Mouse (Mus musculus) liver, embryonic 14.5 days (tissue): ENCODE measurements around the gene Dnm1. TPM values are rescaled to one million over a fixed set of nuclear protein-coding genes. Genes with fewer than 3 reads are reported as not detected.

Source experiments
- ATAC-seq: fragments of 200-750 bp; cut with Nextera tagmentation; 2 replicates; pipeline ENCODE4 v1.8.0; 2017; ENCODE audit warnings: moderate number of reproducible peaks, mild to moderate bottlenecking, moderate library complexity; ENCODE audit not compliant: insufficient read depth
- DNase-seq, 3 experiments: peaks; one replicate each; pipeline ENCODE4 v3.0.0-alpha.2; 2012 to 2013; ENCODE audit warnings: low read depth in 3 of 3, low spot score in 3 of 3
- H3K27ac ChIP-seq: fragments of 300-500 bp; sonication (generic); 2 replicates; pipeline ENCODE4 v1.5.1; 2014; ENCODE audit warnings: moderate library complexity, mild to moderate bottlenecking, control low read depth, inconsistent platforms
- H3K27me3 ChIP-seq: fragments of 300-500 bp; sonication (generic); 2 replicates; pipeline ENCODE4 v1.6.1; 2014; ENCODE audit warnings: mild to moderate bottlenecking, low read length, moderate library complexity; ENCODE audit not compliant: control insufficient read depth, insufficient read depth
- H3K36me3 ChIP-seq: fragments of 300-500 bp; sonication (generic); replicated peaks from 2 replicates; pipeline ENCODE4 v1.6.1; 2014; ENCODE audit warnings: low read depth; ENCODE audit not compliant: control insufficient read depth, insufficient read depth
- H3K4me1 ChIP-seq, 2 experiments: fragments of 200-500 bp in 1 of 2; fragments of 300-500 bp in 1 of 2; sonication (generic) in 1 of 2; replicated peaks; 2 replicates each; pipeline ENCODE4 v1.6.1; 2012 to 2014; ENCODE audit warnings: antibody characterized with exemption in 1 of 2, inconsistent platforms in 1 of 2, low read length in 1 of 2; ENCODE audit not compliant: control insufficient read depth in 2 of 2, insufficient read depth in 2 of 2
- H3K4me2 ChIP-seq: fragments of 300-500 bp; sonication (generic); 2 replicates; pipeline ENCODE4 v1.6.1; 2014; ENCODE audit warnings: low read depth, mild to moderate bottlenecking, control low read depth, moderate library complexity
- H3K4me3 ChIP-seq, 2 experiments: fragments of 200-500 bp in 1 of 2; fragments of 300-500 bp in 1 of 2; sonication (generic) in 1 of 2; 2 replicates each; pipeline ENCODE4 v1.5.1; 2012 to 2014; ENCODE audit warnings: low read depth in 2 of 2, low read length in 2 of 2, mild to moderate bottlenecking in 2 of 2, control low read depth in 1 of 2, inconsistent platforms in 1 of 2, moderate library complexity in 1 of 2; ENCODE audit not compliant: insufficient read depth in 1 of 2
- H3K9ac ChIP-seq: fragments of 300-500 bp; sonication (generic); replicated peaks from 2 replicates; pipeline ENCODE4 v1.6.1; 2014; ENCODE audit warnings: mild to moderate bottlenecking, control low read depth, moderate library complexity
- H3K9me3 ChIP-seq: fragments of 300-500 bp; sonication (generic); 2 replicates; pipeline ENCODE4 v1.6.1; 2016; ENCODE audit warnings: low read length, mixed read lengths; ENCODE audit not compliant: control insufficient read depth
- CTCF ChIP-seq: IDR thresholded peaks from 2 replicates; pipeline ENCODE4 v1.5.1; 2016; ENCODE audit warnings: antibody characterized with exemption, low read depth, control low read depth
- EP300 ChIP-seq: IDR thresholded peaks from 2 replicates; pipeline ENCODE4 v1.6.1; 2016; ENCODE audit warnings: antibody characterized with exemption, low read depth
- WGBS: fragments of 180-500 bp; shearing (Covaris S2); extraction: QIAGEN DNeasy Blood & Tissue Kit; methylation state at CpG from one replicate; pipeline ENCODE4 v1.1.7; 2014; ENCODE audit not compliant: insufficient replicate concordance; 5-methylcytosine and 5-hydroxymethylcytosine counted together
- polyA plus RNA-seq, 2 experiments: library from polyadenylated mRNA; depleted of rRNA in 1 of 2; stranded (reverse) in 1 of 2; unstranded in 1 of 2; fragments of >200 nt; fragmentation: Nextera tagmentation in 1 of 2; extraction: Ambion mirVana in 1 of 2; gene quantifications; 2 replicates each; pipeline versions ENCODE4 v1.2.1 to v1.2.3; 2012 to 2014

The Dnm1 gene
- polyA plus RNA-seq, 2 experiments, result 0.43 to 2.9 TPM

DNA sequence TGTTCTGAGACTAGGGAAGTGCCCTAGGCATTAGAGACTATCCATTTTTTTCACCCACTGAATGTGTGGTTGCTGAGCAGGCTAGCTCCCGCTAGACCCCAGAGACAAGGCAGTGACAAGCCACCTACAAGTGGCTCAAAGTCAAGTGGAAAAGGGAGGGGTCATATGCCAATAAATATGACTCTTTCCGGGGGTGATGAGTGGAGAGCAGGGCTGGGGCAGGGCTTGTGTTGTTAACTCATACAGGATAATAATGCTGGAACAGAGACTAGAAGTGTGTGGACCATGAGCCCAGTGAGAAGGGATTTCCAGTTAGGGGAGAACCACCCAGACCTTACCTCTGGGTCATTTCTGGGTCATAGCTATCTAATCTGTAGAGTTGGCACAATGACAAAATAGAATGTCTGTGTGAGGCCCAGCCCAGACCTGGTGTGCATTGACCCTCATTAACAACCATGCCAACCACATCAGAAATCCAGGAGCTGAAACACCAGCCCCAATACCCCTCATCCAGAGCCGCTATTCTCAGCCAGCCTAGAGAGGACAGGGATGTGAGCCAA lies 1.3 kb upstream of the Dnm1 start:
- H3K27ac ChIP-seq, result no peak overlapping the region
- H3K4me3 ChIP-seq, result no peak overlapping the region
- H3K4me2 ChIP-seq, result no peak overlapping the region
- no peaks in the 10 kb centered on the region for H3K36me3 ChIP-seq
- WGBS, result 69% methylated on average over 3 of the region's 3 CpGs
- ATAC-seq (no peak), DNase-seq (no peak)
- no peak overlapping the region for H3K9ac ChIP-seq
- H3K9me3 ChIP-seq, result no peaks in the 10 kb centered on the region
- TF ChIP-seq CTCF (no peak), EP300 (no peak)
- peaks cover 22% of the 10 kb centered on the region for H3K27me3 ChIP-seq
- H3K4me1 ChIP-seq, result peaks cover 2 to 5% of the 10 kb centered on the region in 2 experiments; a peak in 2 of 4 replicates

DNA sequence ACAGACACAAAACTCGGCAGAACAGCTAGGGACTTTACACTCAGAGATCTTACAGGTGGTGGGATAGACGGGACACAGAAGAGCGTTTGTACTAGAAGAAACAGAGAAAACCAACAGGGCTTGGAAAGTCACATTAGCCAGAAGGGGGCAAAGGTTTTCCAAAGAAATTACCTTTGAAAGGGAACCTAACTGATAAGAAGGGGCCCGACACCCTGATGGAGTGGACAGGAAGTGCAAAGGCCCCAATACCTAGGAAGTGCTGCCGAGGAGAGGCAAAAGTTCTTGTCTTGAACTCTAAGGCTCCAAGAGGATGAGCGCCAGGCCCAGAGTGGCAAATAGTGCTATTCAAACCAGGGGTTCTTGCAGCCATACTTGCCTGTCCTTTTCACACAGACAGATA lies 698 bp upstream of the Dnm1 start:
- Histone ChIP-seq H3K27me3 (peaks cover 22% of the 10 kb centered on the region), H3K36me3 (no peaks in the 10 kb centered on the region), H3K4me3 (no peak overlapping the region), H3K27ac (no peak overlapping the region), H3K9ac (no peak overlapping the region), H3K9me3 (no peaks in the 10 kb centered on the region), H3K4me2 (peak overlapping the region; percentile 65), H3K4me1 (peaks cover 2 to 5% of the 10 kb centered on the region in 2 experiments; a peak in 2 of 4 replicates)
- DNase-seq, result no peak
- WGBS, result 47% methylated on average over 6 of the region's 6 CpGs
- no peak for TF ChIP-seq EP300
- TF ChIP-seq CTCF, result no peak
- no peak for ATAC-seq

- H3K9ac ChIP-seq, result no peak within 1 kb of the TSS
- H3K27me3 ChIP-seq, result peaks cover 22% of the 10 kb centered on the region
- DNase-seq, result no peak
- H3K36me3 ChIP-seq, result no peaks in the 10 kb centered on the region
- no peak for ATAC-seq
- H3K9me3 ChIP-seq, result no peaks in the 10 kb centered on the region
- H3K4me1 ChIP-seq, result peaks cover 2 to 5% of the 10 kb centered on the region in 2 experiments; a peak in 2 of 4 replicates
- WGBS, result 2% methylated on average over 52 of the region's 52 CpGs
- peak within 1 kb of the TSS; percentile 20 to 50 for H3K4me3 ChIP-seq
- H3K4me2 ChIP-seq, result peak within 1 kb of the TSS; percentile 65
- H3K27ac ChIP-seq, result no peak within 1 kb of the TSS
- TF ChIP-seq CTCF (no peak), EP300 (no peak)
Observed at GRCm38 (mm10) chr2:32352151-32353006, 759 bp downstream of the Dnm1 start, which contains the start of gene Ciz1. TSS of gene Ciz1 (plus strand) at chr2:32352327.

DNA sequence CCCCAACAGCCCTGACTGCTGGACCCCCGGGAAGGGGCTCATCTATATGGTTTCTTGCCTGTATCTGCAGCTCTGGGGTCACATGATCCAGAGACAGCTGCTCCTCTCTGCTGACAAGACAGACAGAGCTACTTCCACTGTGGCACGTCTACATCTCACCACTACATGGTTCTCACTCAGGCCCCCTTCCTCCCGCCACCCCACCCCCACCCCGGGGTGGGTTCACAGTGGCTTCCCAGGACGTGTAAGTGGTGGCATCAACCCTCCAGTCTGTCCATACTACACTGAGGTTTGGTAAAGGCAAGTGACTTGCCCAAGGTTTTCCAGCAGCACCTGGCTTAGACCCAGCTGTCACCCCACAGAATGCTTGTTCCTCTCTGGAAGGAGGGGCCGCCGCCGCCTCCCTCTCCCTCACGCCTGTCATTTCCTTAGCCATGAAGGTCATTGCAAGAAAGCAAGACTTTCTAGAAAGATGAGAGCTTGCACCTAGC lies 1.6 kb downstream of the Dnm1 start:
- Histone ChIP-seq H3K4me1 (peaks cover 2 to 5% of the 10 kb centered on the region in 2 experiments; a peak in 2 of 4 replicates), H3K4me2 (no peak overlapping the region), H3K9me3 (no peaks in the 10 kb centered on the region), H3K27ac (no peak overlapping the region), H3K36me3 (no peaks in the 10 kb centered on the region), H3K9ac (no peak overlapping the region), H3K27me3 (peaks cover 22% of the 10 kb centered on the region), H3K4me3 (no peak overlapping the region)
- DNase-seq (no peak), ATAC-seq (no peak)
- no peak for TF ChIP-seq CTCF
- no peak for TF ChIP-seq EP300
- WGBS, result 39% methylated on average over 9 of the region's 9 CpGs

- no peak for ATAC-seq
- WGBS, result 32% methylated on average over 13 of the region's 13 CpGs
- H3K27me3 ChIP-seq, result peaks cover 22% of the 10 kb centered on the region
Observed at GRCm38 (mm10) chr2:32350471-32351051, 2.6 kb downstream of the Dnm1 start.

More at GRCm38 (mm10) chr2:32350471-32351051, 2.6 kb downstream of the Dnm1 start:
- Histone ChIP-seq H3K9me3 (no peaks in the 10 kb centered on the region), H3K27ac (no peak overlapping the region), H3K36me3 (no peaks in the 10 kb centered on the region), H3K4me3 (no peak overlapping the region), H3K4me1 (peaks cover 2 to 5% of the 10 kb centered on the region in 2 experiments; a peak in 2 of 4 replicates), H3K4me2 (no peak overlapping the region), H3K9ac (no peak overlapping the region)
- TF ChIP-seq CTCF (no peak), EP300 (no peak)
- DNase-seq, result no peak
